Mouse (Mus musculus): ENCODE measurements around the gene Kmo.

GRCm38 (mm10) chr1:175692997-175693361 is 72.8 kb downstream of the Kmo start:
- TF ChIP-seq CTCF (conservative IDR thresholded peaks at IDR 0.05; ENCODE audit: low read length) (no peak), POU5F1 (IDR thresholded peaks at IDR 0.05; ENCODE audit: borderline replicate concordance, low read length) (no peak), NANOG (IDR thresholded peaks at IDR 0.05; ENCODE audit: borderline replicate concordance, low read length) (no peak)

Data from E14TG2a.4 (cell line).